Mouse (Mus musculus) bone marrow, adult 2 months (tissue): ENCODE data around the gene Tnfaip8l3. TPM values are rescaled to one million over a fixed set of nuclear protein-coding genes. Genes with fewer than 3 reads are reported as not detected.

Experiments
- H3K27ac ChIP-seq: fragments of 200-500 bp; 2 replicates; pipeline ENCODE4 v1.5.1; 2012; ENCODE audit warnings: low read depth, mild to moderate bottlenecking, control low read depth, inconsistent platforms, low read length; ENCODE audit not compliant: control insufficient read depth, poor library complexity, insufficient read depth
- H3K4me1 ChIP-seq: fragments of 200-500 bp; 2 replicates; pipeline ENCODE4 v1.6.1; 2011; ENCODE audit warnings: low read length; ENCODE audit not compliant: control insufficient read depth, insufficient read depth
- H3K4me3 ChIP-seq: fragments of 200-500 bp; replicated peaks from 2 replicates; pipeline ENCODE3; 2011; ENCODE audit warnings: mild to moderate bottlenecking, low read depth, low read length, control low read depth; ENCODE audit not compliant: control insufficient read depth
- CTCF ChIP-seq: fragments of 200-500 bp; IDR thresholded peaks from 2 replicates; pipeline ENCODE4 v1.5.1; 2011; ENCODE audit warnings: low read length, control low read depth; ENCODE audit not compliant: control insufficient read depth, insufficient read depth
- POLR2A ChIP-seq: fragments of 200-500 bp; IDR thresholded peaks from 2 replicates; pipeline ENCODE4 v1.6.1; 2011; ENCODE audit warnings: low read depth, mild to moderate bottlenecking, control low read depth, low read length, borderline replicate concordance; ENCODE audit not compliant: control insufficient read depth
- WGBS: fragments of 180-500 bp; shearing (Covaris S2); methylation state at CpG from one replicate; pipeline ENCODE4 v1.1.7; 2018; 5-methylcytosine and 5-hydroxymethylcytosine counted together
- polyA plus RNA-seq: library from polyadenylated mRNA; stranded (reverse); fragments of >200 nt; gene quantifications from 2 replicates; pipeline ENCODE4 v1.2.4, GENCODE M21; 2011; ENCODE audit warnings: low replicate concordance; ENCODE audit not compliant: missing spikeins, insufficient read depth, insufficient read length

Gene Tnfaip8l3
- polyA plus RNA-seq, 1 experiment, result not detected

GRCm38 (mm10) chr9:53974328-53975121 is 93.7 kb downstream of the Tnfaip8l3 start:
- WGBS, result 3% methylated on average over 42 of the region's 42 CpGs
- H3K4me3 ChIP-seq, result no peak overlapping the region
- TF ChIP-seq POLR2A, result 0 out of 2 replicates have a peak, but pooled peaks have one; percentile 7
- no peak for TF ChIP-seq CTCF

GRCm38 (mm10) chr9:53973929-53974327 is 94.3 kb downstream of the Tnfaip8l3 start:
- TF ChIP-seq CTCF (no peak), POLR2A (no peak)
- Histone ChIP-seq H3K4me1 (no peaks in the 10 kb centered on the region; the same call in 1 of the 2 replicates), H3K4me3 (no peak overlapping the region), H3K27ac (no peak overlapping the region)
- 26% methylated on average over 13 of the region's 13 CpGs for WGBS

More at GRCm38 (mm10) chr9:53974328-53975121, 93.7 kb downstream of the Tnfaip8l3 start:
- no peaks in the 10 kb centered on the region for H3K4me1 ChIP-seq
- H3K27ac ChIP-seq, result no peak overlapping the region

Other genes starting within 250 kb of the Tnfaip8l3 start
- gene Sln, start 218.2 kb downstream of the Tnfaip8l3 start, polyA plus RNA-seq, result not detected in 2 replicates
- gene Elmod1, start 93.1 kb downstream of the Tnfaip8l3 start, polyA plus RNA-seq, result 1.3 TPM in 1 of 2 replicates, not detected in the other
- not detected in 2 replicates for gene Cyp19a1, start 199.7 kb upstream of the Tnfaip8l3 start, polyA plus RNA-seq
- gene Gldn, start 218.1 kb upstream of the Tnfaip8l3 start, polyA plus RNA-seq, result not detected in 2 replicates